Mouse (Mus musculus) liver, embryonic 14.5 days (tissue): ENCODE measurements at regions not wholly inside any gene's neighbourhood (a gene's known extent, or its start where the extent isn't known, plus 50 kb on each side); places are given as distances from the start of the nearest gene placed in this dataset.

Experiments
- ATAC-seq: fragments of 200-750 bp; cut with Nextera tagmentation; 2 replicates; pipeline ENCODE4 v1.8.0; 2017; ENCODE audit warnings: moderate number of reproducible peaks, mild to moderate bottlenecking, moderate library complexity; ENCODE audit not compliant: insufficient read depth
- DNase-seq, 3 experiments: peaks; one replicate each; pipeline ENCODE4 v3.0.0-alpha.2; 2012 to 2013; ENCODE audit warnings: low read depth in 3 of 3, low spot score in 3 of 3
- H3K27ac ChIP-seq: fragments of 300-500 bp; sonication (generic); 2 replicates; pipeline ENCODE4 v1.5.1; 2014; ENCODE audit warnings: moderate library complexity, mild to moderate bottlenecking, control low read depth, inconsistent platforms
- H3K27me3 ChIP-seq: fragments of 300-500 bp; sonication (generic); 2 replicates; pipeline ENCODE4 v1.6.1; 2014; ENCODE audit warnings: mild to moderate bottlenecking, low read length, moderate library complexity; ENCODE audit not compliant: control insufficient read depth, insufficient read depth
- H3K36me3 ChIP-seq: fragments of 300-500 bp; sonication (generic); replicated peaks from 2 replicates; pipeline ENCODE4 v1.6.1; 2014; ENCODE audit warnings: low read depth; ENCODE audit not compliant: control insufficient read depth, insufficient read depth
- H3K4me1 ChIP-seq, 2 experiments: fragments of 200-500 bp in 1 of 2; fragments of 300-500 bp in 1 of 2; sonication (generic) in 1 of 2; replicated peaks; 2 replicates each; pipeline ENCODE4 v1.6.1; 2012 to 2014; ENCODE audit warnings: antibody characterized with exemption in 1 of 2, inconsistent platforms in 1 of 2, low read length in 1 of 2; ENCODE audit not compliant: control insufficient read depth in 2 of 2, insufficient read depth in 2 of 2
- H3K4me2 ChIP-seq: fragments of 300-500 bp; sonication (generic); 2 replicates; pipeline ENCODE4 v1.6.1; 2014; ENCODE audit warnings: low read depth, mild to moderate bottlenecking, control low read depth, moderate library complexity
- H3K4me3 ChIP-seq, 2 experiments: fragments of 200-500 bp in 1 of 2; fragments of 300-500 bp in 1 of 2; sonication (generic) in 1 of 2; 2 replicates each; pipeline ENCODE4 v1.5.1; 2012 to 2014; ENCODE audit warnings: low read depth in 2 of 2, low read length in 2 of 2, mild to moderate bottlenecking in 2 of 2, control low read depth in 1 of 2, inconsistent platforms in 1 of 2, moderate library complexity in 1 of 2; ENCODE audit not compliant: insufficient read depth in 1 of 2
- H3K9ac ChIP-seq: fragments of 300-500 bp; sonication (generic); replicated peaks from 2 replicates; pipeline ENCODE4 v1.6.1; 2014; ENCODE audit warnings: mild to moderate bottlenecking, control low read depth, moderate library complexity
- H3K9me3 ChIP-seq: fragments of 300-500 bp; sonication (generic); 2 replicates; pipeline ENCODE4 v1.6.1; 2016; ENCODE audit warnings: low read length, mixed read lengths; ENCODE audit not compliant: control insufficient read depth
- CTCF ChIP-seq: IDR thresholded peaks from 2 replicates; pipeline ENCODE4 v1.5.1; 2016; ENCODE audit warnings: antibody characterized with exemption, low read depth, control low read depth
- EP300 ChIP-seq: IDR thresholded peaks from 2 replicates; pipeline ENCODE4 v1.6.1; 2016; ENCODE audit warnings: antibody characterized with exemption, low read depth
- WGBS: fragments of 180-500 bp; shearing (Covaris S2); extraction: QIAGEN DNeasy Blood & Tissue Kit; methylation state at CpG from one replicate; pipeline ENCODE4 v1.1.7; 2014; ENCODE audit not compliant: insufficient replicate concordance; 5-methylcytosine and 5-hydroxymethylcytosine counted together

DNA sequence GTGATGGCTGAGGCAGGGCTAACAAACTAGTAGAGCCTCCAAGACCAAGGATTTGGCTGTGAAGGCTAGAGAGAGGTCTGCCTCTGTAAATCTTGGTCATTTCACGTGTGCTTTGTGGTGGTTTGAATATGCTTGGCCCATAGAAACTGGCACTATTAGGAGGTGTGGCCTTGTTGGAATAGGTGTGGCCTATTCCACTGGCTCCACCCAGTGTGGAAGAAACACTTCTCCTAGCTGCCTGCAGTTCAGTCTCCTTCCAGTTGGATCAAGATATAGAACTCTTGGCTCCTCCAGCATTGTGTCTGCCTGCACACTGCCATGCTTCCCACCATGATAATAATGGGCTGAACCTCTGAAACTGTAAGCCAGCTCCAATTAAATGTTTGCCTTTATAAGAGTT, 59.1 kb upstream of the Dlx2 start:
- no peaks in the 10 kb centered on the region for H3K36me3 ChIP-seq
- DNase-seq (no peak), ATAC-seq (no peak)
- H3K27me3 ChIP-seq: no peaks in the 10 kb centered on the region
- no peaks in the 10 kb centered on the region for H3K9me3 ChIP-seq
- H3K4me3 ChIP-seq: no peak overlapping the region
- no peak overlapping the region for H3K9ac ChIP-seq
- TF ChIP-seq EP300: no peak
- no peak for TF ChIP-seq CTCF
- H3K27ac ChIP-seq: no peak overlapping the region
- no peak overlapping the region for H3K4me2 ChIP-seq
- 63% methylated on average over 1 of the region's 1 CpGs for WGBS
- 0 out of 4 replicates have a peak, but pooled peaks cover 0 to 3% of the 10 kb centered on the region in 2 experiments for H3K4me1 ChIP-seq

DNA sequence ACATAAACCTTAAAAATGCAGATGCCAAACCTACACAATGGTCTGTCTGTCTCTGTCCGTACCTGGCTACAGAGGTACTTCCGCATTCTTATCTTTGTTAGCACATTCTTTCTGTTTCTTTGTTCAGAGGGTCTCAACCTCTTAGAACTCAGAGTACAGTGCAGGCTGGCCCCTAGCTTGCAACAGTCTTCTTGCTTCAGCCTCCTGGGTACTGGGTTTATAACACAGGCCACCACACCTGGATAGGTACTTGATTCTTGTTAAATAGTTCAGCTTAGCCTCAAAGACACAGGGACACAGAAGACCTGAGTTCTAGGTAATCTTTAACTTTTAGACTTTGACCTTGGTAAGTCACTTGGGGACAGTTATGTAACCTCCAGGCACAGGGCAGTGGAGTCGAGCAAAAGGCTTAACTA, 60.5 kb upstream of the Dlx2 start:
- H3K4me1 ChIP-seq: 0 out of 4 replicates have a peak, but pooled peaks cover 0 to 3% of the 10 kb centered on the region in 2 experiments
- H3K9ac ChIP-seq: no peak overlapping the region
- H3K4me3 ChIP-seq: no peak overlapping the region
- no peak for TF ChIP-seq EP300
- no peak for TF ChIP-seq CTCF
- H3K27ac ChIP-seq: no peak overlapping the region
- WGBS: 38% methylated on average over 3 of the region's 3 CpGs
- DNase-seq (no peak), ATAC-seq (no peak)
- no peaks in the 10 kb centered on the region for H3K9me3 ChIP-seq
- no peaks in the 10 kb centered on the region for H3K27me3 ChIP-seq
- H3K4me2 ChIP-seq: no peak overlapping the region
- H3K36me3 ChIP-seq: no peaks in the 10 kb centered on the region

DNA sequence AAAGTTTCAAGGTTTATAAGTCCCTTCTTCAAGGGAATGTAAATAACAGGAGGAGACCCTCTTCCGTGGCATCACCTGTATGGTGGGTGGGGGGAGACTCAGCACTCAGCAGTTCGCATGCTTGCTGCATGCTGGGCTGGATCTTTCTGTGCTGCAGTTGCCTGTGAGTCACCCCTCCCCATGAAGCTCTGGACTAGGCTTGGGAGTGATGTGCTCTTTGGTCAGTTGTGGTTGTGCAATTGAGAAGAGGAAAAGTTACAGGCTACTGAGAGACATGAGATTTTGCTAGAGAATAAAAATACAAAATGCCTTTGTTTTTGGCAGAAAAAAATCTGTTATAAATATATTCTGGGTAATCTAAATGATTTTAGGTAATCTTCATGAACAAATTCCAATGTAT, 66.7 kb upstream of the Dlx2 start:
- TF ChIP-seq EP300: no peak
- TF ChIP-seq CTCF: no peak
- no peak for ATAC-seq
- no peaks in the 10 kb centered on the region for H3K36me3 ChIP-seq
- 45% methylated on average over 2 of the region's 2 CpGs for WGBS
- DNase-seq: no peak
- no peak overlapping the region for H3K9ac ChIP-seq
- H3K9me3 ChIP-seq: no peaks in the 10 kb centered on the region
- no peak overlapping the region for H3K4me2 ChIP-seq
- H3K4me3 ChIP-seq: no peak overlapping the region
- H3K4me1 ChIP-seq: no peaks in the 10 kb centered on the region; a peak in 1 of 4 replicates
- no peak overlapping the region for H3K27ac ChIP-seq
- no peaks in the 10 kb centered on the region for H3K27me3 ChIP-seq

DNA sequence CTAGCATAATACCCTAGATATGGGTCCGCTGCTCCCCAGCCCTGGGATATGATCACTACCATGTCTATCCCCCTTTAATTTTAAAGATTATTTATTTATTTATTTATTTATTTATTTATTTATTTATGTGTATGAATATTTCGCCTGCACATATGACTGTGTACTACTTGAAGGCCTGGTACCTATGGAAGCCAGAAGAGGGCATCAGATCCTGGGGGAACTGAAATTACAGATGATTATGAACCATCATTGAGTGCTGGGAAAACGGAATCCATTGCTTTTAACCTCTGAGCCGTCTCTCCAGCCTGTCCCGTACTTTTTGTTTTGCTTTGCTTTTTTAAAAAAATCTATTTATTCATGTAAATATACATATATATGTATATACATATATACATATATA, 70.0 kb upstream of the Dlx2 start:
- no peaks in the 10 kb centered on the region; a peak in 1 of 4 replicates for H3K4me1 ChIP-seq
- H3K36me3 ChIP-seq: no peaks in the 10 kb centered on the region
- 56% methylated on average over 5 of the region's 5 CpGs for WGBS
- H3K4me3 ChIP-seq: no peak overlapping the region
- DNase-seq (no peak), ATAC-seq (no peak)
- TF ChIP-seq EP300 (no peak), CTCF (no peak)
- no peaks in the 10 kb centered on the region for H3K9me3 ChIP-seq
- no peak overlapping the region for H3K9ac ChIP-seq
- no peaks in the 10 kb centered on the region for H3K27me3 ChIP-seq
- no peak overlapping the region for H3K4me2 ChIP-seq
- no peak overlapping the region for H3K27ac ChIP-seq

DNA sequence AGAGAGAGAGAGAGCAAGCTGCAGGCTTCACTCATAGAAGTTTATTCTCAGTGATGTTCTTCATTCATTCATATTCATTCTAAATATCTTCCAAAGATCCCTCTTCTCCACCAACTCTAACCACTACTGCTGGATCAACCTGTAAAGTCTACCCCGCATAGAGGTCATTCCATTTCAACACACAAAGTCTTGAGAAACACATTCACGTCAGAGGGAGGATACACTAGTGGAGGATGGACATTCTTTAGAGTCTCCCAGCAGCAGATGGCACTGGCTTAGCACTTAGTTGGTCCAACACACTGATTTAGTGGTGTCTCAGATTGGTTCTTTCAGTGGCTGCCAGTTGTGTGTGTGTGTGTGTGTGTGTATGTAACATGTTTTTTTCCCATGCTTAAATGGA, 74.9 kb upstream of the Dlx2 start:
- WGBS: 59% methylated on average over 2 of the region's 2 CpGs
- Histone ChIP-seq H3K36me3 (no peaks in the 10 kb centered on the region), H3K27ac (no peak overlapping the region), H3K27me3 (no peaks in the 10 kb centered on the region), H3K4me1 (peaks cover 0 to 13% of the 10 kb centered on the region in 2 experiments; a peak in 3 of 4 replicates), H3K9me3 (no peaks in the 10 kb centered on the region), H3K4me2 (no peak overlapping the region), H3K9ac (no peak overlapping the region), H3K4me3 (no peak overlapping the region)
- no peak for DNase-seq
- no peak for TF ChIP-seq CTCF
- TF ChIP-seq EP300: no peak
- no peak for ATAC-seq
